In genomic region chr7:40663781-40664180, GRCm38 (mm10) we compare ENCODE assay signal across 21 mouse cellular contexts.
DNase-seq lines count a peak whose midpoint lies in the region; ATAC-seq lines count a peak whose summit lies in the region.
"Had no signal": no experiment of that assay in that cellular context is flagged by ENCODE, and none has a peak within 500 bp of the region (broad histone marks: within the 10 kb centered on the region; RNA-seq: fewer than 3 reads in every experiment).

No protein-coding gene starts in this region.

- no peak for DNase-seq in midbrain, embryonic 10.5 days (ENCODE audit: low spot score)
- DNase-seq in retina, postnatal 1 day = peak; percentile 64
- DNase-seq in retina, embryonic 14.5 days (ENCODE audit: low spot score) = no peak
- DNase-seq: adrenal gland, adult 2 months; adrenal gland, adult 8-10 months; adrenal gland, postnatal 10 days; adrenal gland, postnatal 14 days; adrenal gland, postnatal 25 days; adrenal gland, postnatal 36 days; B cell, adult 2 months; cerebellum, adult 11 months; cerebellum, adult 11-12 months; cerebellum, adult 18-20 months had no signal

- peak; percentile 19; the same call in 1 of the 2 replicates for ATAC-seq in midbrain, embryonic 15.5 days (replicated peaks)
- no peak for ATAC-seq in midbrain, embryonic 13.5 days
- 0 out of 2 replicates have a peak, but pooled peaks have one; percentile 60 for ATAC-seq in midbrain, embryonic 16.5 days
- ATAC-seq: activated CD4-positive, CD25-positive, alpha-beta regulatory T cell, adult 4 months; CD4-positive, CD25-positive, alpha-beta regulatory T cell, adult 4 months; Patski had no signal

- H3K4me2 ChIP-seq in midbrain, embryonic 15.5 days = no peak overlapping the region
- no peak overlapping the region for H3K4me2 ChIP-seq in midbrain, embryonic 13.5 days (replicated peaks)
- no peak overlapping the region for H3K4me2 ChIP-seq in midbrain, embryonic 16.5 days (ENCODE audit: low read length)

- no peaks in the 10 kb centered on the region for H3K4me1 ChIP-seq in midbrain, embryonic 15.5 days
- H3K4me1 ChIP-seq in midbrain, embryonic 13.5 days (replicated peaks) = peaks cover 10% of the 10 kb centered on the region
- H3K4me1 ChIP-seq in midbrain, embryonic 16.5 days (ENCODE audit: control insufficient read depth, insufficient read depth, low read length) = no peaks in the 10 kb centered on the region
- H3K4me1 ChIP-seq in midbrain, embryonic 10.5 days = peaks cover 15% of the 10 kb centered on the region

- H3K27me3 ChIP-seq in midbrain, embryonic 15.5 days (replicated peaks) = no peaks in the 10 kb centered on the region
- H3K27me3 ChIP-seq in midbrain, embryonic 13.5 days = no peaks in the 10 kb centered on the region
- H3K27me3 ChIP-seq in midbrain, embryonic 16.5 days (ENCODE audit: control insufficient read depth, insufficient read depth, low read depth, low read length) = no peaks in the 10 kb centered on the region
- H3K27me3 ChIP-seq in midbrain, embryonic 10.5 days (ENCODE audit: low read depth, poor library complexity, severe bottlenecking) = no peaks in the 10 kb centered on the region
- H3K27me3 ChIP-seq: CH12.LX had no signal

- H3K4me3 ChIP-seq in midbrain, embryonic 15.5 days = no peak overlapping the region
- H3K4me3 ChIP-seq in midbrain, embryonic 13.5 days (replicated peaks) = no peak overlapping the region
- H3K4me3 ChIP-seq in midbrain, embryonic 16.5 days (ENCODE audit: low read depth, low read length) = no peak overlapping the region
- H3K4me3 ChIP-seq in midbrain, embryonic 10.5 days = no peak overlapping the region

- H3K27ac ChIP-seq in midbrain, embryonic 15.5 days = no peak overlapping the region
- no peak overlapping the region for H3K27ac ChIP-seq in midbrain, embryonic 13.5 days
- H3K27ac ChIP-seq in midbrain, embryonic 16.5 days (ENCODE audit: low read length) = no peak overlapping the region
- H3K27ac ChIP-seq in midbrain, embryonic 10.5 days (replicated peaks) = no peak overlapping the region

- H3K36me3 ChIP-seq in midbrain, embryonic 15.5 days (replicated peaks) = no peaks in the 10 kb centered on the region
- H3K36me3 ChIP-seq in midbrain, embryonic 13.5 days = no peaks in the 10 kb centered on the region
- H3K36me3 ChIP-seq in midbrain, embryonic 16.5 days (ENCODE audit: control insufficient read depth, insufficient read depth, low read length) = no peaks in the 10 kb centered on the region
- no peaks in the 10 kb centered on the region for H3K36me3 ChIP-seq in midbrain, embryonic 10.5 days
- H3K36me3 ChIP-seq: G1E had no signal

- no peaks in the 10 kb centered on the region for H3K9me3 ChIP-seq in midbrain, embryonic 15.5 days
- no peaks in the 10 kb centered on the region for H3K9me3 ChIP-seq in midbrain, embryonic 13.5 days
- no peaks in the 10 kb centered on the region for H3K9me3 ChIP-seq in midbrain, embryonic 16.5 days (replicated peaks; ENCODE audit: control insufficient read depth, low read length, poor library complexity, severe bottlenecking)
- no peaks in the 10 kb centered on the region for H3K9me3 ChIP-seq in midbrain, embryonic 10.5 days (replicated peaks)

- H3K9ac ChIP-seq in midbrain, embryonic 15.5 days = no peak overlapping the region
- H3K9ac ChIP-seq in midbrain, embryonic 13.5 days (replicated peaks) = no peak overlapping the region
- H3K9ac ChIP-seq in midbrain, embryonic 16.5 days (ENCODE audit: low read depth, low read length) = no peak overlapping the region

- 72% methylated on average over 7 of the region's 7 CpGs for WGBS in midbrain, embryonic 15.5 days
- WGBS in midbrain, embryonic 13.5 days = 82% methylated on average over 7 of the region's 7 CpGs
- 76% methylated on average over 7 of the region's 7 CpGs for WGBS in midbrain, embryonic 16.5 days
- WGBS in midbrain, embryonic 10.5 days = 88% methylated on average over 7 of the region's 7 CpGs
